Mouse (Mus musculus): ENCODE results near the gene Eif1b. TPM values are rescaled to one million over a fixed set of nuclear protein-coding genes. Genes with fewer than 3 reads are reported as not detected.

The Eif1b gene
- polyA plus RNA-seq (2012; rRNA removed): 28.4 and 40.0 TPM in 2 replicates

DNA sequence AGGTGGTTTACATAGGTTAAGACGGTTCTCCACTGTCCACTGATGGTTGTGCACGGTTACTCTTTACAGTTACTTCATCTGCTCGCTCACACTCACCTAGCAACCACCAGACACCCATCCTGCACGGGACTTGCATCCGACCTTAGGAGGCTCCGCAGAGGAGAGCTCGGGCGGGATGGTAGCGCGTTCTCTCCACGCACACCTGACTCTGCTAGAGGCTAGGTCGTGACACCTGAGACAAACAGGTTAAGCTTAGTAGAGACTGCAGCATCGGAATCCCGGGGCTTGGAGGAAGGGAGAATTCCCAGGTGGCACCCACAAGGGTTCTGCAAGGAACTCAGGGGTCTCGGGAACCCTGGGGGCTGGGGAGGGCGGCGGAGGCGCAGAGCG, at the start of gene Eif1b:
Gene Eif1b (plus strand): TSS at position 223 of the 390 bp plus-strand sequence.

DNA sequence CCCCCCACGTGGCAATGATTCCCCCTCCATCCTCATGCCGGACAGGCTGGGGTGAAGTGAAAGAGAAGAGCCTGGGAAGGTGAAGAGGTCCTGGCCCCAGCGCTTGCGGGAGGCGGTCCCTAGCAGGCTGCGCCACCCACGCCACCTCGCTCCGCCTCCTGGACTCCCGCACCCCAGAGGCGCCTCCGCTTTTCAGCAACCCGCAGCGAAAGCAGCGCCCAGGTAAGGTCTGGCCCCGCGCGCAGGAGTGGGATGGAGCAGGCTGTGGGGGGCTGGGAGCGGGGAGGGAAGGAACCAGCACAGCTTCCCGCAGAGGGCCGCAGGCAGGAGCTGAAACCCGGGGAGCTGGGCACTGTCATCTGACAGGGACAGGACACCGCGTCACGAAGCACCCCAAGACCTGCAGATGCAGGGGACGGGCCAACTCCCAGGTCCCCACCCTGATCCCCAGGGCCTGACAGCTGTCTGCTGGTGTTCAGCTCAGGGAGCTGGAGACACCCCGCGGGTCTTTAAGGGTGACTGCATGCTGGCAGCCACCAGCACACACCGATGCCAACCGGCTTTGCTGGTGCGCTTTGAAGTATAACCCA, 47.7 kb downstream of the Eif1b start, which contains the start of gene Entpd3:
Gene Entpd3 (plus strand): TSS at position 157 of the 590 bp plus-strand sequence.

Other genes with a start within 250 kb of the Eif1b start
- gene Myrip, start 190.7 kb upstream of the Eif1b start, polyA plus RNA-seq (2012; rRNA removed): 4.4 and 4.9 TPM in 2 replicates
- 3.2 and 3.3 TPM in 2 replicates for gene Entpd3, start 47.6 kb downstream of the Eif1b start, polyA plus RNA-seq (2012; rRNA removed)
- gene Rpl14, start 79.2 kb downstream of the Eif1b start, polyA plus RNA-seq (2012; rRNA removed): 384 and 462 TPM in 2 replicates